Comparison of ENCODE assay signal across 27 mouse cellular contexts in the genomic region with DNA sequence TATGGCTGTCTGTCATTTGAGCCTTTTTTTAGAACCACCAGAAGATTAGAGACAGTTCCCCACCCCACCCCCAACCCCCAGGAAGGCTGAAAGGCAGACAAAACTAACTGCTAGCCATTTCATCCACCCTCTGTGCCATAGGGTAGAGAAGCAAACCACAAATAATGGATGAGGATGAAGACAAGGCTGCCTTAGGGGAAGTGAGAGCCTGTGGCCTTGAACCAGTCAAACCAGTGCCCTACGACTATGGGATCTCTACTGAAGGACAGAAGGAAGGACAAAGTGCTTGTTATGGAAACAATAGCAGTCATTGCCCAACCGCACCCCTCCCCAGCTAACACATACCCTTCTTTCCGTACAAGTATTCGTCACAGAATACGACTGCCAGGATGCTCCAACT. TPM values are rescaled to one million over a fixed set of nuclear protein-coding genes. Genes with fewer than 3 reads are reported as not detected.
DNase-seq lines count a peak whose midpoint lies in the region; ATAC-seq and TF ChIP-seq lines count a peak whose summit lies in the region.
"Had no signal": no experiment of that assay in that cellular context is flagged by ENCODE, and none has a peak within 500 bp of the region (broad histone marks: within the 10 kb centered on the region; RNA-seq: fewer than 3 reads in every experiment).

No protein-coding gene starts in this region.

- DNase-seq in heart, adult 11 months, result peak; percentile 80
- no peak for DNase-seq in heart, adult 2 months
- DNase-seq in liver, embryonic 11.5 days (ENCODE audit: low spot score), result peak; percentile 23
- DNase-seq in liver, postnatal 0 days, result no peak
- DNase-seq in frontal cortex, postnatal 10 days (ENCODE audit: low spot score in 2 of 2), result no peak
- no peak for DNase-seq in kidney, adult 9 months
- DNase-seq in urinary bladder, postnatal 25 days (ENCODE audit: low spot score), result no peak
- DNase-seq: adrenal gland, postnatal 10 days; adrenal gland, postnatal 36 days; cerebellum, adult 18-20 months; cerebellum, adult 9-10 months; cerebellum, postnatal 14 days; gastrocnemius, postnatal 10 days; gastrocnemius, postnatal 36 days; heart, adult 18-20 months; heart, postnatal 14 days; heart, postnatal 4 days had no signal

- H3K36me3 ChIP-seq in heart, adult 2 months (ENCODE audit: control insufficient read depth, insufficient read depth, low read length), result no peaks in the 10 kb centered on the region
- 0 out of 2 replicates have a peak, but pooled peaks cover 2% of the 10 kb centered on the region for H3K36me3 ChIP-seq in liver, embryonic 11.5 days (ENCODE audit: control insufficient read depth, insufficient read depth, low read length)
- H3K36me3 ChIP-seq in liver, postnatal 0 days (replicated peaks; ENCODE audit: insufficient read depth, low read length), result no peaks in the 10 kb centered on the region
- H3K36me3 ChIP-seq: embryonic facial prominence, embryonic 12.5 days; embryonic facial prominence, embryonic 15.5 days; G1E; heart, embryonic 10.5 days; heart, embryonic 13.5 days had no signal

- no peak for TF ChIP-seq CTCF in heart, adult 2 months (IDR thresholded peaks at IDR 0.05)
- TF ChIP-seq CTCF in liver, postnatal 0 days (IDR thresholded peaks at IDR 0.05; ENCODE audit: low read depth), result no peak

- no peak overlapping the region for H3K9ac ChIP-seq in heart, adult 2 months (ENCODE audit: low read depth, low read length)
- no peak overlapping the region for H3K9ac ChIP-seq in liver, embryonic 11.5 days (ENCODE audit: low read depth, low read length)
- no peak overlapping the region for H3K9ac ChIP-seq in liver, postnatal 0 days (replicated peaks)
- H3K9ac ChIP-seq: embryonic facial prominence, embryonic 12.5 days; embryonic facial prominence, embryonic 15.5 days; heart, embryonic 13.5 days; hindbrain, embryonic 14.5 days had no signal

- no peak for TF ChIP-seq EP300 in heart, adult 2 months (IDR thresholded peaks at IDR 0.05; ENCODE audit: insufficient read depth, low read depth, low read length)
- no peak for TF ChIP-seq EP300 in liver, postnatal 0 days (IDR thresholded peaks at IDR 0.05; ENCODE audit: low read depth)

- intact Hi-C loops in heart, adult 2 months (cut with DNase I), result no loop called here

- H3K27me3 ChIP-seq in heart, adult 2 months (ENCODE audit: control insufficient read depth, insufficient read depth, low read length), result no peaks in the 10 kb centered on the region
- peaks cover 4% of the 10 kb centered on the region; the same call in 1 of the 2 replicates for H3K27me3 ChIP-seq in liver, embryonic 11.5 days (replicated peaks; ENCODE audit: control insufficient read depth, insufficient read depth, low read length)
- H3K27me3 ChIP-seq in liver, postnatal 0 days (ENCODE audit: insufficient read depth, low read length), result no peaks in the 10 kb centered on the region

- H3K27ac ChIP-seq in heart, adult 2 months, result no peak overlapping the region
- H3K27ac ChIP-seq in liver, embryonic 11.5 days (ENCODE audit: low read depth, low read length), result no peak overlapping the region
- H3K27ac ChIP-seq in liver, postnatal 0 days (ENCODE audit: low read depth), result no peak overlapping the region
- H3K27ac ChIP-seq: embryonic facial prominence, embryonic 12.5 days; embryonic facial prominence, embryonic 15.5 days; heart, embryonic 10.5 days; heart, embryonic 13.5 days; hindbrain, embryonic 14.5 days; hindbrain, postnatal 0 days had no signal

- no peaks in the 10 kb centered on the region for H3K9me3 ChIP-seq in liver, embryonic 11.5 days (ENCODE audit: control insufficient read depth, low read length)
- no peaks in the 10 kb centered on the region for H3K9me3 ChIP-seq in liver, postnatal 0 days (ENCODE audit: low read length)
- H3K9me3 ChIP-seq: embryonic facial prominence, embryonic 12.5 days; embryonic facial prominence, embryonic 15.5 days; G1E; heart, embryonic 10.5 days; heart, embryonic 13.5 days had no signal

- 84% methylated on average over 5 of the region's 5 CpGs for WGBS in heart, adult 2 months
- 82% methylated on average over 5 of the region's 5 CpGs for WGBS in liver, embryonic 11.5 days
- 87% methylated on average over 5 of the region's 5 CpGs for WGBS in liver, postnatal 0 days (ENCODE audit: insufficient replicate concordance)

- H3K4me1 ChIP-seq in heart, adult 2 months (ENCODE audit: control insufficient read depth, insufficient read depth, low read length), result no peaks in the 10 kb centered on the region
- H3K4me1 ChIP-seq in liver, embryonic 11.5 days (replicated peaks; ENCODE audit: control insufficient read depth, insufficient read depth, low read length), result no peaks in the 10 kb centered on the region; the same call in 1 of the 2 replicates
- H3K4me1 ChIP-seq in liver, postnatal 0 days (ENCODE audit: insufficient read depth), result peaks cover 10% of the 10 kb centered on the region
- H3K4me1 ChIP-seq: embryonic facial prominence, embryonic 12.5 days; embryonic facial prominence, embryonic 15.5 days had no signal

- ATAC-seq in liver, embryonic 11.5 days (replicated peaks; ENCODE audit: low FRiP score), result no peak
- ATAC-seq in liver, postnatal 0 days, result no peak
- ATAC-seq in common myeloid progenitor, adult 5-6 weeks (replicated peaks; ENCODE audit: low read depth, poor library complexity, severe bottlenecking), result peak; percentile 24
- ATAC-seq: forebrain, embryonic 14.5 days; hindbrain, postnatal 0 days; inflammation-experienced regulatory T-cells, adult 6 months had no signal

- H3K4me3 ChIP-seq in heart, adult 2 months, result no peak overlapping the region
- no peak overlapping the region for H3K4me3 ChIP-seq in liver, embryonic 11.5 days (ENCODE audit: low read depth, low read length)
- no peak overlapping the region for H3K4me3 ChIP-seq in liver, postnatal 0 days (ENCODE audit: low read depth, low read length)
- H3K4me3 ChIP-seq: embryonic facial prominence, embryonic 12.5 days; embryonic facial prominence, embryonic 15.5 days; heart, embryonic 10.5 days; heart, embryonic 13.5 days had no signal

- no peak for TF ChIP-seq POLR2A in heart, adult 2 months (IDR thresholded peaks at IDR 0.05; ENCODE audit: insufficient read depth, low read depth, low read length)

- no peaks in the 10 kb centered on the region for H3K79me2 ChIP-seq in heart, adult 2 months (replicated peaks; ENCODE audit: control insufficient read depth, insufficient read depth, low read length)

- no peak overlapping the region for H3K4me2 ChIP-seq in liver, embryonic 11.5 days
- no peak overlapping the region for H3K4me2 ChIP-seq in liver, postnatal 0 days (ENCODE audit: low read depth, low read length)
- H3K4me2 ChIP-seq: embryonic facial prominence, embryonic 12.5 days; embryonic facial prominence, embryonic 15.5 days; heart, embryonic 13.5 days; hindbrain, embryonic 14.5 days had no signal

RNA-seq across cellular contexts. Expression of gene Paqr9, which starts 9.8 kb away (rescaled TPM):
- 10 to 100 TPM; 38.5 to 42.5 TPM for total RNA-seq in heart, adult 2 months (2021)
- 21.3 and 26.7 TPM in 2 replicates for polyA plus RNA-seq in heart, adult 2 months (2012; rRNA removed)
- 13.8 and 14.4 TPM in 2 replicates for polyA plus RNA-seq in liver, embryonic 11.5 days (2014; fragmentation: Nextera tagmentation; extraction: Ambion mirVana)
- 63.6 and 68.7 TPM in 2 replicates for polyA plus RNA-seq in liver, postnatal 0 days (2015; fragmentation: Nextera tagmentation; extraction: Ambion mirVana)
- 7.8 and 11.7 TPM in 2 replicates for total RNA-seq in common myeloid progenitor, adult 5-6 weeks (2017)
- polyA plus RNA-seq: G1E; inflammation-experienced regulatory T-cells, adult 6 months had no signal

RNA-seq across cellular contexts. Expression of gene U2surp, which starts 57.5 kb away (rescaled TPM):
- total RNA-seq in heart, adult 2 months (2021), result 10 to 100 TPM; 31.9 to 39.9 TPM
- 3.4 and 8.0 TPM in 2 replicates for polyA plus RNA-seq in heart, adult 2 months (2012; rRNA removed)
- 124 and 131 TPM in 2 replicates for polyA plus RNA-seq in liver, embryonic 11.5 days (2014; fragmentation: Nextera tagmentation; extraction: Ambion mirVana)
- 56.5 and 60.9 TPM in 2 replicates for polyA plus RNA-seq in liver, postnatal 0 days (2015; fragmentation: Nextera tagmentation; extraction: Ambion mirVana)
- total RNA-seq in common myeloid progenitor, adult 5-6 weeks (2017), result 204 and 227 TPM in 2 replicates

Comparison
In these comparisons a context has a peak if more than half of its experiments do, and no peak if none do; other contexts are left out.
1. DNase-seq: peak in heart, adult 11 months (single experiment) and liver, embryonic 11.5 days (single experiment); none in heart, adult 2 months (0 of 2), liver, postnatal 0 days (single experiment), frontal cortex, postnatal 10 days (0 of 2), kidney, adult 9 months (single experiment) and urinary bladder, postnatal 25 days (single experiment).